Mouse (Mus musculus) ovary, postnatal 36 days (tissue): ENCODE results near the gene Atp13a4.
A peak's percentile ranks its signal among the peaks of the same experiment; 100 is the strongest.

Experiments
- DNase-seq: peaks from one replicate; pipeline ENCODE4 v3.0.0; 2022; ENCODE audit warnings: low spot score, mixed read lengths

The Atp13a4 gene

GRCm38 (mm10) chr16:29544829-29545228 is at the start of gene Atp13a4:
Gene Atp13a4 (minus strand): TSS chr16:29544864.
- no peak for DNase-seq

GRCm38 (mm10) chr16:29592171-29592570 is 47.5 kb upstream of the Atp13a4 start:
- DNase-seq = no peak

GRCm38 (mm10) chr16:29579787-29580176 is 35.1 kb upstream of the Atp13a4 start:
- DNase-seq = no peak

GRCm38 (mm10) chr16:29579167-29579786 is 34.6 kb upstream of the Atp13a4 start, which contains the start of gene Opa1:
Gene Opa1 (plus strand): TSS chr16:29579334.
- DNase-seq = peak; percentile 98

GRCm38 (mm10) chr16:29575620-29576019 is 31.0 kb upstream of the Atp13a4 start:
- DNase-seq = no peak

GRCm38 (mm10) chr16:29574013-29574412 is 29.3 kb upstream of the Atp13a4 start:
- no peak for DNase-seq

GRCm38 (mm10) chr16:29560869-29561268 is 16.2 kb upstream of the Atp13a4 start:
- DNase-seq = no peak

- no peak for DNase-seq
Observed at GRCm38 (mm10) chr16:29560454-29560853, 15.8 kb upstream of the Atp13a4 start.

- no peak for DNase-seq
Observed at GRCm38 (mm10) chr16:29559667-29560066, 15.0 kb upstream of the Atp13a4 start.

- DNase-seq = no peak
Observed at GRCm38 (mm10) chr16:29541261-29541683, 3.4 kb downstream of the Atp13a4 start.

- no peak for DNase-seq
Observed at GRCm38 (mm10) chr16:29539906-29540305, 4.8 kb downstream of the Atp13a4 start.

- no peak for DNase-seq
Observed at GRCm38 (mm10) chr16:29536411-29537204, 8.1 kb downstream of the Atp13a4 start.

- no peak for DNase-seq
Observed at GRCm38 (mm10) chr16:29535866-29536265, 8.8 kb downstream of the Atp13a4 start.

- no peak for DNase-seq
Observed at GRCm38 (mm10) chr16:29533641-29534040, 11.0 kb downstream of the Atp13a4 start.

GRCm38 (mm10) chr16:29527085-29527484 is 17.6 kb downstream of the Atp13a4 start:
- DNase-seq = no peak

- no peak for DNase-seq
Observed at GRCm38 (mm10) chr16:29526585-29526984, 18.1 kb downstream of the Atp13a4 start.

GRCm38 (mm10) chr16:29512495-29512894 is 32.2 kb downstream of the Atp13a4 start:
- no peak for DNase-seq

- no peak for DNase-seq
Observed at GRCm38 (mm10) chr16:29510743-29511142, 33.9 kb downstream of the Atp13a4 start.

GRCm38 (mm10) chr16:29509881-29510280 is 34.8 kb downstream of the Atp13a4 start:
- DNase-seq = no peak

GRCm38 (mm10) chr16:29504671-29505070 is 40.0 kb downstream of the Atp13a4 start:
- no peak for DNase-seq

GRCm38 (mm10) chr16:29504198-29504597 is 40.5 kb downstream of the Atp13a4 start:
- DNase-seq = no peak

GRCm38 (mm10) chr16:29491031-29491430 is 53.6 kb downstream of the Atp13a4 start:
- DNase-seq = no peak

- no peak for DNase-seq
Observed at GRCm38 (mm10) chr16:29481439-29481838, 63.2 kb downstream of the Atp13a4 start.
